Mouse (Mus musculus) left cerebral cortex, adult 2 months (tissue): ENCODE measurements at regions not wholly inside any gene's neighbourhood (a gene's known extent, or its start where the extent isn't known, plus 50 kb on each side); places are given as distances from the start of the nearest gene placed in this dataset.

Experiments used
- DNase-seq, 2 experiments: peaks; one replicate each; pipeline ENCODE4 v3.0.0; 2021 to 2022; ENCODE audit warnings: low spot score in 2 of 2, mixed read lengths in 1 of 2; ENCODE audit errors: extremely low spot score in 1 of 2
- H3K27ac ChIP-seq: fragments of 200-600 bp; 2 replicates; pipeline ENCODE4 v1.8.1; 2022
- H3K4me3 ChIP-seq: fragments of 200-600 bp; 2 replicates; pipeline ENCODE4 v1.8.1; 2022
- CTCF ChIP-seq: fragments of 200-600 bp; IDR thresholded peaks from 2 replicates; pipeline ENCODE4 v1.8.1; 2022; ENCODE audit warnings: antibody characterized with exemption, mild to moderate bottlenecking, moderate library complexity
- intact Hi-C: fragments of 180-260 bp; cut with DNase I; formaldehyde crosslinking; loops from one replicate; pipeline ENCODE4 v1.15.1; 2025

- intact Hi-C loops: no loop called here
- TF ChIP-seq CTCF: no peak
- H3K27ac ChIP-seq: no peak overlapping the region
- no peak overlapping the region for H3K4me3 ChIP-seq
- no peak for DNase-seq
Observed at GRCm38 (mm10) chr7:133521936-133522335, 80.0 kb downstream of the Tex36 start.

GRCm38 (mm10) chr7:133518926-133519325 lies 83.0 kb downstream of the Tex36 start:
- DNase-seq: no peak
- intact Hi-C loops: no loop called here
- no peak overlapping the region for H3K27ac ChIP-seq
- TF ChIP-seq CTCF: no peak
- no peak overlapping the region for H3K4me3 ChIP-seq

- no peak for DNase-seq
- Histone ChIP-seq H3K4me3 (no peak overlapping the region), H3K27ac (no peak overlapping the region)
- intact Hi-C loops: no loop called here
- TF ChIP-seq CTCF: no peak
Observed at GRCm38 (mm10) chr7:133517576-133517975, 84.4 kb downstream of the Tex36 start.

- no peak overlapping the region for H3K4me3 ChIP-seq
- no peak for DNase-seq
- H3K27ac ChIP-seq: no peak overlapping the region
- no peak for TF ChIP-seq CTCF
- intact Hi-C loops: no loop called here
Observed at GRCm38 (mm10) chr7:133510926-133511325, 91.0 kb downstream of the Tex36 start.

- no peak overlapping the region for H3K27ac ChIP-seq
- H3K4me3 ChIP-seq: no peak overlapping the region
- DNase-seq: no peak
- no peak for TF ChIP-seq CTCF
- intact Hi-C loops: no loop called here
Observed at GRCm38 (mm10) chr7:133509486-133509885, 92.5 kb downstream of the Tex36 start.

GRCm38 (mm10) chr7:133508370-133509012 lies 93.5 kb downstream of the Tex36 start:
- DNase-seq: no peak
- Histone ChIP-seq H3K4me3 (no peak overlapping the region), H3K27ac (no peak overlapping the region)
- intact Hi-C loops: no loop called here
- TF ChIP-seq CTCF: no peak

- Histone ChIP-seq H3K4me3 (no peak overlapping the region), H3K27ac (no peak overlapping the region)
- DNase-seq: no peak
- peak; percentile 42 for TF ChIP-seq CTCF
- intact Hi-C loops: no loop called here
Observed at GRCm38 (mm10) chr7:133505628-133506027, 96.3 kb downstream of the Tex36 start.

- no peak for DNase-seq
- intact Hi-C loops: no loop called here
- TF ChIP-seq CTCF: no peak
- no peak overlapping the region for H3K4me3 ChIP-seq
- no peak overlapping the region for H3K27ac ChIP-seq
Observed at GRCm38 (mm10) chr7:133503946-133504345, 98.0 kb downstream of the Tex36 start.

GRCm38 (mm10) chr7:133502731-133503130 lies 99.2 kb downstream of the Tex36 start:
- no peak for TF ChIP-seq CTCF
- intact Hi-C loops: no loop called here
- H3K27ac ChIP-seq: no peak overlapping the region
- no peak for DNase-seq
- no peak overlapping the region for H3K4me3 ChIP-seq

- DNase-seq: no peak
- no peak overlapping the region for H3K27ac ChIP-seq
- no peak for TF ChIP-seq CTCF
- intact Hi-C loops: no loop called here
- H3K4me3 ChIP-seq: no peak overlapping the region
Observed at GRCm38 (mm10) chr7:133497551-133497950, 104.4 kb downstream of the Tex36 start.

GRCm38 (mm10) chr7:133494982-133495550 lies 106.9 kb downstream of the Tex36 start:
- Histone ChIP-seq H3K4me3 (no peak overlapping the region), H3K27ac (no peak overlapping the region)
- no peak for TF ChIP-seq CTCF
- intact Hi-C loops: no loop called here
- no peak for DNase-seq

- Histone ChIP-seq H3K27ac (no peak overlapping the region), H3K4me3 (no peak overlapping the region)
- DNase-seq: no peak
- intact Hi-C loops: no loop called here
- TF ChIP-seq CTCF: no peak
Observed at GRCm38 (mm10) chr7:133494256-133494981, 107.5 kb downstream of the Tex36 start.
